Mouse (Mus musculus): ENCODE data around the gene Rab11a.

DNA sequence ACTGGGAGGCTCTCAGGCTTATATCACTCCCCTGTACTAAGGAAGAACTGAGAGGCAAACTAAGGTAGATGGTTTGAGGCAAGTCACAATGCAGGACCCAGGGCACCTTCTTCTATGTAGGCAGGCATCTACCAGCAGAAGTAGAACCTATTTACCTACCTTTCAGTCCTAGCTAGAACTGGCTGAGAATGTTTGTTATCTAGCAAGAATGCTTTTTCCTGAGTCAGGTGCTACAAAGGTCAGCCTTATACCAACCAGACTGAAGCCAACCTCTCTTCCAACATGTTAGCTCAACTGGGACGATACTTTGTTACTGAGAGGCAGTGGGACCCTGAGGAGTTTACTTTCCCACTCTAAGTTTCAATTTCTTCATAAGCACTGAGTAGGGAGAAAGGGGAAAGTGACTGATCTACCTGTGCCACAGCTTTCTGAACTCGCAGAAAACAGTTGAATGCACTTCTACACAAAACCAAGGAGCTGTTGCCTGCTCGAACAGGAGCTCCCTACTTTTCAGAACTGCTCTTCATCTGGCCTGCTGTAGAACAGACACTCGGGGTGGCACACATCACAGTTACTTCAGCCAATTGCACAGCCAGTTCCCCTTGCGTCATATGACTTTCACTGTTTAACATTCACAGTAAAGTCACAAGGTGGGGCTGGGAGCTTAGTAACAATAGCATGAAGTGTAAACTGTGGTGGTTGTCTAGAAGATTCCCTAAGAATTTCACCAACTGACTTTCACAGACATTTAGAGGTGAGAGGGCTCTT is 33.3 kb downstream of the Rab11a start:
- TF ChIP-seq CTCF (IDR thresholded peaks at IDR 0.05; ENCODE audit: low read depth) (no peak), EP300 (IDR thresholded peaks at IDR 0.05; ENCODE audit: low read depth) (no peak)
